Mouse (Mus musculus) induced T-regulatory cell, adult 2 months (primary cell): ENCODE data around the gene C9.
A peak's percentile ranks its signal among the peaks of the same experiment; 100 is the strongest.

ENCODE experiments used
- DNase-seq: peaks from one replicate; pipeline ENCODE4 v3.0.0-alpha.2; 2012; ENCODE audit warnings: low read depth

The C9 gene

GRCm38 (mm10) chr15:6445135-6445534 lies at the start of gene C9:
Gene C9 (plus strand): TSS chr15:6445327.
- DNase-seq: no peak

DNA sequence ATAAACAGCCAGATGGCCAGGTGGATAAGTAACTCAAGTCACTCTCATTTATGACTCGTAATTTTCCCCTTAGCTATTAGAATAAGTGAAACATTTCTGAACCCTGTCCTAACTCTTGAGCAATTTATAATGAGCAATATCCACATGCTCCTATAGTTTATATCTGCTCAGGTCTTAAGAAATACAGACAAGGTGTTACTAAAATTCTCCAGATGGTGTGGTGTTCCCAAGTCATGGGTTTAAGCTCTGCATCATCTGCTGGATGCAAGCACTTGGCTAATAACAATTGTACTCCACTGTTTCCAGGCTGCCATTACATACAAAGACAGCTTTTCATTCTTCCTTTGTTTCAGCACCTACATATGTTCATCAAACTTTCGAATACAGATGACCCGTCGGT lies 46.9 kb upstream of the C9 start:
- no peak for DNase-seq

- DNase-seq: no peak
Observed at GRCm38 (mm10) chr15:6398881-6399280, 46.2 kb upstream of the C9 start.

DNA sequence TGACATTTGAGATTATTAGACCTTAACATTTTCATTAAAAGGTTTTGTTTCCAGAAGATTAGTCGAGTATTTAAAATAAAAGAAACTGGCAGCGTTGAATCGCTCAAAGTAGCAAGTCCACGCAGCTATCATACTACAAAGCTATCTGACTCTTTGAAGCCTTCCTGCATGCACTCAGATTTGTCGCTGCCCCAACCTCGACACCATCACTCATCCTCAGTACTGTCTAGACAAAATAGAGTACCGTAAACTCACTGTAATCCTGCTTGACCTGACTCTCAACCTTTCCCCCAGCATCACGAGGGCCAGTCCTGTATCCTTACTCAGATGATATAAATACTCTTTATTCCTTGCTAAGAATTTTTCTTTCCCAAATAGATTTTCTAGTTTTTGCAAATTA lies 45.0 kb upstream of the C9 start:
- no peak for DNase-seq

DNA sequence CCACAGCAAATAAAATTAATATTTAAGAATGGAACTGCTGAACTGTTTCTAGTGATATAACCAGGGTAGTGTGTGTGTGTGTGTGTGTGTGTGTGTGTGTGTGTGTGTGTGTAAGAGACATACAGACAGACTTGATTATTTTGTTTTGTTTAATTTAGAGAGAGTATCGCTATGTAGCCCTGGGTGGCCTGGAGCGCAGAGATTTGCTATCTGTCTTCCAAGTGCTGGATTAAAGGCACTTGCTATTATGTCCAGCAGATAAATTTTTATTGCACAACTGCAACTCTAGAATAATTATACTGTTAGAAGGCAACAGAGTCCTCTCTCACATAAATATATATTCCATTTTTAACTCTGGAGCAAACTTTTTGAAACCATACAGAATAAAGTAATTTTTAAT lies 42.7 kb upstream of the C9 start:
- no peak for DNase-seq

DNA sequence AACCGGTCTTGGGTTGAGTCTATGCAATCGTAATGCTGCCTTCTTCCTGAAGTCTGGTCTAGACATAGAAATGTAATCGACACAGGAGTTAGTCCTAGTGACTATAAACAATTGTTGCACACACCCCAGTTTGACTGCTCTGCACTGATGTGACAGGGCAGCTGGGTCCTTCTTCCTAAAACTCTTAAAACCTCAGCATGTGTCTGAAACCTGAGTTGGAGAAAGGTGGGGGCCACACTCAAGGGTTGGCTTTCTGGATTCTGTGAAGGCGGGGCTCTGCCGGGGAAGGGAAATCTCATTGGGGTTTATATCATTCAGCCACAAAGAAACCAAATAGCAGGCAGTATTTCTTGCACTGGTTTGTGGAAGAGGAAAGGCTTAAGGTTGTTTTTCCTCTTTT lies 41.0 kb upstream of the C9 start:
- no peak for DNase-seq

DNA sequence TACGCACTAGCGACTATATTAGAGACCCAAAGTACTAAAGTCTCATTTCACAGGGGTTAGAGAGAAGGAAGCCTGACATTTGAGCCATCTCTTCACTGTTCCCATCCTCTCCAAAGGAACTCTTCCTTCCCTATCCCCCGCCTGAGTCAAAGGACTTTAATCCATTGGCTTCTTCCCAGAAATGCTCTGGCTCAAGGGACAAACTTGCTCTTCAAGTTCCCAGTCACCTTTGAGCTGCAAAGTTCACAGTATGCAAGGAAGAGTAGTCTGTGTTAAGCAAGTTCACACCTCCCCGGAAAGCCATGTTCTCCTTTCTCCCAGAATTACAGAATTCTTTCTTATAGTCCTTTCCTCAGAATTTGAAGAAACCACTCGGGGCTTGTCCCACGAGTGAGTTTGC lies 38.4 kb upstream of the C9 start:
- no peak for DNase-seq

DNA sequence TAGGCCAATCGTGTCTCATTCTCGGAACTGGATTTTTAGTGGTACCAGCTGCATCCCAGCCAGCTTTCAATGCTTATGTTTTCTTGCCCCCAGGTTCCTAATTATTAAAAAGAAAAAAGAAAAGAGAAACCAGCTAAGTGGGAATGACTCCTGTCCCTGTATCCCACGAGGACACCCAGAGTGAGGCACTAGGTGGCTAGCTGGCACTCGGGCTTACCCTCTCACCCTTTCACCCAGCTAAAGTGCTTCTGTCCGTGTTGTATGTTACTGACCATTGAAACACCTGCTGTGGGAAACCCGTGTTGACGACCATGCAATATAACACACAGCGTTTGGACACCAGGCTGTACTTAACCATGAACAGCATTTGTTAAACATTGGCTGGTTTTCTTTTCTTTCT lies 36.1 kb upstream of the C9 start:
- no peak for DNase-seq

GRCm38 (mm10) chr15:6410161-6410560 lies 35.0 kb upstream of the C9 start:
- DNase-seq: no peak

GRCm38 (mm10) chr15:6411334-6411733 lies 33.8 kb upstream of the C9 start:
- DNase-seq: no peak

DNA sequence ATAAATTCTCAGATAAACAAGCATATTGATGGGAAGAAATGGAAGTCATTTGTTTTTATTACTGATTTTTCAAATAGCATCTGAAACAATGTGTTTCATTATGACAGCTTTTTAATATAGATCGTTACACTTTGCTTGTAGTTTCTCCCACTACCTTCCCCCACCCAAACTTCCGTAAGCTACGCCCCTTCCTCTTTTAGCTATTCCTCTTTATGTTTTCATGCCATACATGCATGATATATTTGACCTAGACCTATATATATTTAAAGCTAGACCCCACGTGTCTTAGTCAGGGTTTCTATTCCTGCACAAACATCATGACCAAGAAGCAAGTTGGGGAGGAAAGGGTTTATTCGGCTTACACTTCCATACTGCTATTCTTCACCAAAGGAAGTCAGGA lies 29.8 kb upstream of the C9 start:
- DNase-seq: no peak

DNA sequence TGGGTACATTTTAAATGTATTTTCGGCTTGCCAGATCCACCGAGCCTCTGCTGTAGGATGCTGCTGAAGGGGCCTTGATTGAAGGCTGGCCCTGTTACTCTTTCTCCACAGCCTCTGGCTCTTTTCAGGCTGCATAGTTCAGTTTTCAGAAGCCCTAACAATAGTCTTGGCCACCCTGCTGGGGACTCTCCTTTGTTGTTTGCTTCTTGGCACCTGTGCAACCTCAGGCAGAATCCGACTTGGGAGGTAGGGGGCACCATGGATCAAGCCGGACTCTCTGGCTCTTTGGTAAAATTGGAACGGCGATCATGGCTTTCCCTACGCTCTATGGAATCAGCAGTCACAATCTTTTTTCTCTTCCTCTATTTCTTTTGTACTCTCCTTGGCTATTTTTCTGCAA lies 13.3 kb upstream of the C9 start:
- DNase-seq: no peak

- DNase-seq: no peak
Observed at GRCm38 (mm10) chr15:6432411-6432810, 12.7 kb upstream of the C9 start.

DNA sequence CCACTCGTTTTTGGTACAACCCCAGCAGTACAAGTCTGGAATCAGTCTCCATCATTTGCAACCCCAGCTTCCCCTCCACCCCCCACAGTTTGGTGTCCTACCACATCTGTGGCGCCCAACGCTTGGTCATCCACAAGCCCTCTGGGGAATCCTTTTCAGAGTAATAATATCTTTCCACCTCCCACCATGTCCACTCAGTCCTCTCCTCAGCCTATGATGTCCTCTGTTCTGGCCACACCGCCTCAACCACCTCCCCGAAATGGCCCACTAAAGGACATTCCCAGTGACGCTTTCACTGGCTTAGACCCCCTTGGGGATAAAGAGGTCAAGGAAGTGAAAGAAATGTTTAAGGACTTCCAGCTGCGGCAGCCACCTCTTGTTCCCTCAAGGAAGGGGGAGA lies 9.8 kb upstream of the C9 start:
- no peak for DNase-seq

DNA sequence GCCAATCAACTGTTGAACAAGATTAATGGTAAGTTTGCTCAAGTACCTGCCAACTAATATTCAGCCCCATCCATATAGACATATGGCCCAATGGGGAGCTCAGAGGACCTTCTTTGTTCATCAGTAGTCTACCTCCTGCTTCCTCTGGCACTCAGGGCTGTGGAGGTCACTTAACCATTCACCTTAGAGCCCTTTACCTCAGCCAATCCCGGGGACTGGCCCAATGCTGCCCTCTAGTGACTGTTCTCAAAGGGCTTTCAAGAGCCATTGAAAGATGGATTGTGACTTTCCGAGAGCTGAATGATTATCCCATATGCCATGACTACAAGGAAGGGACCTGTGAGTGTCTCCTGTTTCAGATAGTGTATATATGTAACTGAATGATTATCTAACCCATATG lies 9.4 kb upstream of the C9 start:
- peak; percentile 50 for DNase-seq

DNA sequence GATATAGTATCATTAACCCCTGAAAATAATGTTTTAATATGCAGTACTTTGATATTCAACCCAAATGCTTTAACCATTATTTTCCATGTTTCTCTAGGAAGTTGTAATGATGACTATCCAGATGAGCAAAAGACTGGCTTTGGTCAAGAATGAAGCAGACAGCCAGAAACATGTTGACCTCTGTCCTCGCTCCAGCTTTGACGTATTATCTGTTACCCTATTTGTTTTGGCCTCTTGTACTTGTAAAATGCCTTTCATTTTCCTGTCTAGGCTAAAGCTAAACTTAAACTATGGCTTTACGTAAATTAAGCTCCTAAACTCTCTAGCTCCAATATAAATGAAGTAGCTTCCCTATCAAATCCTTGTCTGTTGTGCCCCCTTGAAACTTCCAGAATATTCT lies 6.4 kb upstream of the C9 start:
- no peak for DNase-seq

- DNase-seq: no peak
Observed at GRCm38 (mm10) chr15:6444452-6444851, 675 bp upstream of the C9 start.

- no peak for DNase-seq
Observed at GRCm38 (mm10) chr15:6446181-6446580, 1.1 kb downstream of the C9 start.

GRCm38 (mm10) chr15:6448892-6449291 lies 3.8 kb downstream of the C9 start:
- DNase-seq: no peak

- DNase-seq: no peak
Observed at GRCm38 (mm10) chr15:6454461-6454860, 9.3 kb downstream of the C9 start.

DNA sequence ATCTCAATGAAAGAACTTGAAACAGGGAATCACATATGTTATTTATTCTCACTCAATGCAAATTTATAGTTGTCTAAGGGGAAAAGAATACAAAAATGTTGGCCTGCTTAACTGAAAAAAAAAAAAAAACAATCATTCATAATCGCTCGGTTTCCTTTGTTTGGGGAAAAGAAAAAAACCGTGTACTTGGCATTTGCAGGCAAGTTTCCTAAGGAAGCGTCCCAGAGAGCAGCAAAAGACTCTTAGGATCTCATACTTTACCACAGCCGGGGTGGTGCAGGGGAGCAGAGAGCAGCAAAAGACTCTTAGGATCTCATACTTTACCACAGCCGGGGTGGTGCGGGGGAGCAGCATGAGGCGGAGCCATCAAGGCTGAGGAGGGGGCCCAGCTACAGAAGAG lies 16.3 kb downstream of the C9 start:
- no peak for DNase-seq

GRCm38 (mm10) chr15:6463361-6463923 lies 18.3 kb downstream of the C9 start:
- DNase-seq: no peak

- no peak for DNase-seq
Observed at GRCm38 (mm10) chr15:6466995-6467394, 21.9 kb downstream of the C9 start.

GRCm38 (mm10) chr15:6468845-6469244 lies 23.7 kb downstream of the C9 start:
- peak; percentile 35 for DNase-seq

DNA sequence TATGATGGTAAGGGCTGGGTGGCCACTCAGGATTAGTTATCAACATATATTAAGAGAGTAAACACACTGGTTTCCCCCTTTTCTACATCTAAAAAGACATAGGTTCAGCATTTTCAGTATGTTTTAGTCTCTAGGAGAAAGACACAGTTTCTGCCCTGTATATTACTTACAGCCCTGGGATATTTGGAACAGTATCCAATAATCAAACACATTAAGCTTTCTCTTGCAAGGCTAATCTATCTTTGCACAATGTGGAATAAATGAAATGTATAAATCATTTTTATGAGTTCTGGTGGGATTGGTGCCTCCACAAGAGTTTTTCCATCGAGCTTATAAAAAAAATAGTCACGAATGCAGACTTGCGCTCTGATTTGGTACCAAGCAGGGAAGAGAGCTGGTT lies 24.3 kb downstream of the C9 start:
- no peak for DNase-seq
